Mouse (Mus musculus): ENCODE measurements around the gene Trpv3.

The Trpv3 gene

GRCm38 (mm10) chr11:73289621-73290020, 22.4 kb downstream of the Trpv3 start:
- no peak for DNase-seq (ENCODE audit: low read depth, low spot score)

- no peak for DNase-seq (ENCODE audit: low read depth, low spot score)
These were observed 35.9 kb downstream of the Trpv3 start for GRCm38 (mm10) chr11:73303123-73303522.

GRCm38 (mm10) chr11:73315961-73316360, 48.8 kb downstream of the Trpv3 start:
- DNase-seq (ENCODE audit: low read depth, low spot score), result peak; percentile 57

- peak; percentile 97 for DNase-seq (ENCODE audit: low read depth, low spot score)
These were observed 51.4 kb downstream of the Trpv3 start for GRCm38 (mm10) chr11:73318581-73318980.

- DNase-seq (ENCODE audit: low read depth, low spot score), result peak; percentile 61
These were observed 53.9 kb downstream of the Trpv3 start for GRCm38 (mm10) chr11:73321064-73321463.

- DNase-seq (ENCODE audit: low read depth, low spot score), result peak; percentile 43
These were observed 57.0 kb downstream of the Trpv3 start for GRCm38 (mm10) chr11:73323906-73324830.

GRCm38 (mm10) chr11:73326485-73326886, 59.3 kb downstream of the Trpv3 start:
- DNase-seq (ENCODE audit: low read depth, low spot score), result no peak

- DNase-seq (ENCODE audit: low read depth, low spot score), result no peak
These were observed 60.2 kb downstream of the Trpv3 start for GRCm38 (mm10) chr11:73327361-73327760.

GRCm38 (mm10) chr11:73329442-73329841, 62.3 kb downstream of the Trpv3 start, which contains the start of the genes Aspa, Gm49340 and Spata22:
Aspa (minus strand) TSS chr11:73329596.
Gm49340 (plus strand) TSS chr11:73329741.
Spata22 (plus strand) TSS chr11:73329741.
- DNase-seq (ENCODE audit: low read depth, low spot score), result peak; percentile 85

GRCm38 (mm10) chr11:73333357-73333756, 66.2 kb downstream of the Trpv3 start:
- DNase-seq (ENCODE audit: low read depth, low spot score), result no peak

- no peak for DNase-seq (ENCODE audit: low read depth, low spot score)
These were observed 69.7 kb downstream of the Trpv3 start for GRCm38 (mm10) chr11:73336919-73337318.

Data from R1 (cell line).